Mouse (Mus musculus): ENCODE data around the gene Phf12. TPM values are rescaled to one million over a fixed set of nuclear protein-coding genes. Genes with fewer than 3 reads are reported as not detected.
A peak's percentile ranks its signal among the peaks of the same experiment; 100 is the strongest.

Gene Phf12
- 39.4 and 47.4 TPM in 2 replicates for polyA plus RNA-seq (2011; ENCODE audit: insufficient read length, low read depth, missing spikeins)

- Histone ChIP-seq H3K4me3 (ENCODE audit: insufficient read depth, low read length) (peak within 1 kb of the TSS; percentile 94), H3K27ac (ENCODE audit: insufficient read depth, low read length) (peak within 1 kb of the TSS; percentile 92), H3K4me1 (ENCODE audit: control insufficient read depth, insufficient read depth, low read length) (no peaks in the 10 kb centered on the region; the same call in 1 of the 2 replicates)
- TF ChIP-seq POLR2A (IDR thresholded peaks at IDR 0.05; ENCODE audit: low read depth, low read length) (peak; percentile 53), CTCF (IDR thresholded peaks at IDR 0.05; ENCODE audit: borderline replicate concordance, insufficient read depth, low read length) (no peak)
Measured at GRCm38 (mm10) chr11:77982441-77982905, at the start of gene Phf12. Gene Phf12, plus strand, starts transcription at chr11:77982754.

GRCm38 (mm10) chr11:77934111-77934521 is 48.4 kb upstream of the Phf12 start:
- TF ChIP-seq POLR2A (IDR thresholded peaks at IDR 0.05; ENCODE audit: low read depth, low read length) (no peak), CTCF (IDR thresholded peaks at IDR 0.05; ENCODE audit: borderline replicate concordance, insufficient read depth, low read length) (no peak)
- no peak overlapping the region for H3K27ac ChIP-seq (ENCODE audit: insufficient read depth, low read length)

GRCm38 (mm10) chr11:77934568-77935311 is 47.8 kb upstream of the Phf12 start:
- Histone ChIP-seq H3K4me1 (ENCODE audit: control insufficient read depth, insufficient read depth, low read length) (no peaks in the 10 kb centered on the region), H3K4me3 (ENCODE audit: insufficient read depth, low read length) (no peak overlapping the region), H3K27ac (ENCODE audit: insufficient read depth, low read length) (no peak overlapping the region)
- TF ChIP-seq CTCF (IDR thresholded peaks at IDR 0.05; ENCODE audit: borderline replicate concordance, insufficient read depth, low read length) (no peak), POLR2A (IDR thresholded peaks at IDR 0.05; ENCODE audit: low read depth, low read length) (no peak)

More at GRCm38 (mm10) chr11:77934111-77934521, 48.4 kb upstream of the Phf12 start:
- Histone ChIP-seq H3K4me1 (ENCODE audit: control insufficient read depth, insufficient read depth, low read length) (no peaks in the 10 kb centered on the region), H3K4me3 (ENCODE audit: insufficient read depth, low read length) (no peak overlapping the region)

GRCm38 (mm10) chr11:77936846-77937245 is 45.7 kb upstream of the Phf12 start:
- no peak overlapping the region for H3K4me3 ChIP-seq (ENCODE audit: insufficient read depth, low read length)
- H3K4me1 ChIP-seq (ENCODE audit: control insufficient read depth, insufficient read depth, low read length) = no peaks in the 10 kb centered on the region
- no peak overlapping the region for H3K27ac ChIP-seq (ENCODE audit: insufficient read depth, low read length)
- TF ChIP-seq CTCF (IDR thresholded peaks at IDR 0.05; ENCODE audit: borderline replicate concordance, insufficient read depth, low read length) (no peak), POLR2A (IDR thresholded peaks at IDR 0.05; ENCODE audit: low read depth, low read length) (no peak)

- Histone ChIP-seq H3K4me3 (ENCODE audit: insufficient read depth, low read length) (no peak overlapping the region), H3K4me1 (ENCODE audit: control insufficient read depth, insufficient read depth, low read length) (no peaks in the 10 kb centered on the region), H3K27ac (ENCODE audit: insufficient read depth, low read length) (no peak overlapping the region)
- TF ChIP-seq POLR2A (IDR thresholded peaks at IDR 0.05; ENCODE audit: low read depth, low read length) (no peak), CTCF (IDR thresholded peaks at IDR 0.05; ENCODE audit: borderline replicate concordance, insufficient read depth, low read length) (no peak)
Measured at GRCm38 (mm10) chr11:77937649-77938410, 44.7 kb upstream of the Phf12 start.

GRCm38 (mm10) chr11:77942230-77942629 is 40.3 kb upstream of the Phf12 start:
- Histone ChIP-seq H3K4me1 (ENCODE audit: control insufficient read depth, insufficient read depth, low read length) (no peaks in the 10 kb centered on the region), H3K4me3 (ENCODE audit: insufficient read depth, low read length) (no peak overlapping the region), H3K27ac (ENCODE audit: insufficient read depth, low read length) (no peak overlapping the region)
- no peak for TF ChIP-seq POLR2A (IDR thresholded peaks at IDR 0.05; ENCODE audit: low read depth, low read length)
- no peak for TF ChIP-seq CTCF (IDR thresholded peaks at IDR 0.05; ENCODE audit: borderline replicate concordance, insufficient read depth, low read length)

GRCm38 (mm10) chr11:77947860-77948259 is 34.7 kb upstream of the Phf12 start:
- TF ChIP-seq CTCF (IDR thresholded peaks at IDR 0.05; ENCODE audit: borderline replicate concordance, insufficient read depth, low read length) = no peak
- no peak for TF ChIP-seq POLR2A (IDR thresholded peaks at IDR 0.05; ENCODE audit: low read depth, low read length)
- no peak overlapping the region for H3K4me3 ChIP-seq (ENCODE audit: insufficient read depth, low read length)
- H3K27ac ChIP-seq (ENCODE audit: insufficient read depth, low read length) = no peak overlapping the region
- H3K4me1 ChIP-seq (ENCODE audit: control insufficient read depth, insufficient read depth, low read length) = no peaks in the 10 kb centered on the region

GRCm38 (mm10) chr11:77950125-77950685 is 32.3 kb upstream of the Phf12 start:
- Histone ChIP-seq H3K27ac (ENCODE audit: insufficient read depth, low read length) (no peak overlapping the region), H3K4me1 (ENCODE audit: control insufficient read depth, insufficient read depth, low read length) (no peaks in the 10 kb centered on the region), H3K4me3 (ENCODE audit: insufficient read depth, low read length) (no peak overlapping the region)
- TF ChIP-seq CTCF (IDR thresholded peaks at IDR 0.05; ENCODE audit: borderline replicate concordance, insufficient read depth, low read length) (no peak), POLR2A (IDR thresholded peaks at IDR 0.05; ENCODE audit: low read depth, low read length) (no peak)

- Histone ChIP-seq H3K4me3 (ENCODE audit: insufficient read depth, low read length) (no peak overlapping the region), H3K4me1 (ENCODE audit: control insufficient read depth, insufficient read depth, low read length) (no peaks in the 10 kb centered on the region), H3K27ac (ENCODE audit: insufficient read depth, low read length) (no peak overlapping the region)
- TF ChIP-seq POLR2A (IDR thresholded peaks at IDR 0.05; ENCODE audit: low read depth, low read length) (no peak), CTCF (IDR thresholded peaks at IDR 0.05; ENCODE audit: borderline replicate concordance, insufficient read depth, low read length) (no peak)
Measured at GRCm38 (mm10) chr11:77950797-77951228, 31.7 kb upstream of the Phf12 start.
